Mouse (Mus musculus): Measurements from ENCODE around the gene Iqsec1. TPM values are rescaled to one million over a fixed set of nuclear protein-coding genes. Genes with fewer than 3 reads are reported as not detected.

The Iqsec1 gene
- polyA plus RNA-seq, 1 experiment = 41.7 TPM

- TF ChIP-seq CTCF (IDR thresholded peaks at IDR 0.05; ENCODE audit: low read depth, low read length) (no peak), POLR2A (IDR thresholded peaks at IDR 0.05; ENCODE audit: insufficient read depth, low read length) (no peak)
- no peaks in the 10 kb centered on the region for H3K27me3 ChIP-seq (ENCODE audit: control insufficient read depth, insufficient read depth, low read length, poor library complexity, severe bottlenecking)
- no peaks in the 10 kb centered on the region for H3K9me3 ChIP-seq (replicated peaks; ENCODE audit: control insufficient read depth, insufficient read depth, low read length, poor library complexity, severe bottlenecking)
- H3K4me3 ChIP-seq (ENCODE audit: low read depth, low read length) = no peak overlapping the region
- H3K36me3 ChIP-seq (ENCODE audit: control insufficient read depth, insufficient read depth, low read length, poor library complexity, severe bottlenecking) = no peaks in the 10 kb centered on the region
- H3K27ac ChIP-seq (ENCODE audit: insufficient read depth, low read length) = no peak overlapping the region
- H3K4me1 ChIP-seq (ENCODE audit: control insufficient read depth, insufficient read depth, low read length) = no peaks in the 10 kb centered on the region
- no peak overlapping the region for H3K9ac ChIP-seq (ENCODE audit: low read depth, poor library complexity, severe bottlenecking)
These were observed 367.5 kb downstream of the Iqsec1 start for GRCm38 (mm10) chr6:90620791-90621583.

- H3K27ac ChIP-seq (ENCODE audit: insufficient read depth, low read length) = no peak overlapping the region
- TF ChIP-seq POLR2A (IDR thresholded peaks at IDR 0.05; ENCODE audit: insufficient read depth, low read length) = no peak
- no peak for TF ChIP-seq EP300 (IDR thresholded peaks at IDR 0.05; ENCODE audit: insufficient read depth, low read depth, low read length)
- no peak for TF ChIP-seq CTCF (IDR thresholded peaks at IDR 0.05; ENCODE audit: low read depth, low read length)
These were observed 368.5 kb downstream of the Iqsec1 start for GRCm38 (mm10) chr6:90619936-90620335.

GRCm38 (mm10) chr6:90618821-90619636 lies 369.5 kb downstream of the Iqsec1 start:
- H3K9ac ChIP-seq (ENCODE audit: low read depth, poor library complexity, severe bottlenecking) = no peak overlapping the region
- no peaks in the 10 kb centered on the region for H3K4me1 ChIP-seq (ENCODE audit: control insufficient read depth, insufficient read depth, low read length)
- no peaks in the 10 kb centered on the region for H3K9me3 ChIP-seq (replicated peaks; ENCODE audit: control insufficient read depth, insufficient read depth, low read length, poor library complexity, severe bottlenecking)
- no peaks in the 10 kb centered on the region for H3K27me3 ChIP-seq (ENCODE audit: control insufficient read depth, insufficient read depth, low read length, poor library complexity, severe bottlenecking)
- H3K27ac ChIP-seq (ENCODE audit: insufficient read depth, low read length) = no peak overlapping the region
- no peaks in the 10 kb centered on the region for H3K36me3 ChIP-seq (ENCODE audit: control insufficient read depth, insufficient read depth, low read length, poor library complexity, severe bottlenecking)
- no peak overlapping the region for H3K4me3 ChIP-seq (ENCODE audit: low read depth, low read length)
- TF ChIP-seq EP300 (IDR thresholded peaks at IDR 0.05; ENCODE audit: insufficient read depth, low read depth, low read length) (no peak), CTCF (IDR thresholded peaks at IDR 0.05; ENCODE audit: low read depth, low read length) (no peak), POLR2A (IDR thresholded peaks at IDR 0.05; ENCODE audit: insufficient read depth, low read length) (no peak)

More at GRCm38 (mm10) chr6:90619936-90620335, 368.5 kb downstream of the Iqsec1 start:
- Histone ChIP-seq H3K9ac (ENCODE audit: low read depth, poor library complexity, severe bottlenecking) (no peak overlapping the region), H3K36me3 (ENCODE audit: control insufficient read depth, insufficient read depth, low read length, poor library complexity, severe bottlenecking) (no peaks in the 10 kb centered on the region), H3K4me3 (ENCODE audit: low read depth, low read length) (no peak overlapping the region), H3K27me3 (ENCODE audit: control insufficient read depth, insufficient read depth, low read length, poor library complexity, severe bottlenecking) (no peaks in the 10 kb centered on the region), H3K9me3 (replicated peaks; ENCODE audit: control insufficient read depth, insufficient read depth, low read length, poor library complexity, severe bottlenecking) (no peaks in the 10 kb centered on the region), H3K4me1 (ENCODE audit: control insufficient read depth, insufficient read depth, low read length) (no peaks in the 10 kb centered on the region)

GRCm38 (mm10) chr6:90618274-90618673 lies 370.2 kb downstream of the Iqsec1 start:
- H3K4me1 ChIP-seq (ENCODE audit: control insufficient read depth, insufficient read depth, low read length) = no peaks in the 10 kb centered on the region
- H3K27me3 ChIP-seq (ENCODE audit: control insufficient read depth, insufficient read depth, low read length, poor library complexity, severe bottlenecking) = no peaks in the 10 kb centered on the region
- H3K36me3 ChIP-seq (ENCODE audit: control insufficient read depth, insufficient read depth, low read length, poor library complexity, severe bottlenecking) = no peaks in the 10 kb centered on the region
- H3K27ac ChIP-seq (ENCODE audit: insufficient read depth, low read length) = no peak overlapping the region
- no peak for TF ChIP-seq EP300 (IDR thresholded peaks at IDR 0.05; ENCODE audit: insufficient read depth, low read depth, low read length)
- no peak for TF ChIP-seq CTCF (IDR thresholded peaks at IDR 0.05; ENCODE audit: low read depth, low read length)
- no peak for TF ChIP-seq POLR2A (IDR thresholded peaks at IDR 0.05; ENCODE audit: insufficient read depth, low read length)
- H3K9me3 ChIP-seq (replicated peaks; ENCODE audit: control insufficient read depth, insufficient read depth, low read length, poor library complexity, severe bottlenecking) = no peaks in the 10 kb centered on the region
- no peak overlapping the region for H3K4me3 ChIP-seq (ENCODE audit: low read depth, low read length)
- H3K9ac ChIP-seq (ENCODE audit: low read depth, poor library complexity, severe bottlenecking) = no peak overlapping the region

- Histone ChIP-seq H3K36me3 (ENCODE audit: control insufficient read depth, insufficient read depth, low read length, poor library complexity, severe bottlenecking) (no peaks in the 10 kb centered on the region), H3K4me3 (ENCODE audit: low read depth, low read length) (no peak overlapping the region), H3K4me1 (ENCODE audit: control insufficient read depth, insufficient read depth, low read length) (no peaks in the 10 kb centered on the region), H3K27me3 (ENCODE audit: control insufficient read depth, insufficient read depth, low read length, poor library complexity, severe bottlenecking) (no peaks in the 10 kb centered on the region), H3K9me3 (replicated peaks; ENCODE audit: control insufficient read depth, insufficient read depth, low read length, poor library complexity, severe bottlenecking) (no peaks in the 10 kb centered on the region), H3K27ac (ENCODE audit: insufficient read depth, low read length) (no peak overlapping the region), H3K9ac (ENCODE audit: low read depth, poor library complexity, severe bottlenecking) (no peak overlapping the region)
- no peak for TF ChIP-seq CTCF (IDR thresholded peaks at IDR 0.05; ENCODE audit: low read depth, low read length)
- no peak for TF ChIP-seq POLR2A (IDR thresholded peaks at IDR 0.05; ENCODE audit: insufficient read depth, low read length)
- TF ChIP-seq EP300 (IDR thresholded peaks at IDR 0.05; ENCODE audit: insufficient read depth, low read depth, low read length) = no peak
These were observed 372.0 kb downstream of the Iqsec1 start for GRCm38 (mm10) chr6:90616481-90616880.

GRCm38 (mm10) chr6:90615991-90616390 lies 372.5 kb downstream of the Iqsec1 start:
- H3K27ac ChIP-seq (ENCODE audit: insufficient read depth, low read length) = no peak overlapping the region
- no peaks in the 10 kb centered on the region for H3K27me3 ChIP-seq (ENCODE audit: control insufficient read depth, insufficient read depth, low read length, poor library complexity, severe bottlenecking)
- H3K4me3 ChIP-seq (ENCODE audit: low read depth, low read length) = no peak overlapping the region
- H3K9me3 ChIP-seq (replicated peaks; ENCODE audit: control insufficient read depth, insufficient read depth, low read length, poor library complexity, severe bottlenecking) = no peaks in the 10 kb centered on the region
- no peak overlapping the region for H3K9ac ChIP-seq (ENCODE audit: low read depth, poor library complexity, severe bottlenecking)
- no peaks in the 10 kb centered on the region for H3K4me1 ChIP-seq (ENCODE audit: control insufficient read depth, insufficient read depth, low read length)
- TF ChIP-seq EP300 (IDR thresholded peaks at IDR 0.05; ENCODE audit: insufficient read depth, low read depth, low read length) (no peak), CTCF (IDR thresholded peaks at IDR 0.05; ENCODE audit: low read depth, low read length) (no peak), POLR2A (IDR thresholded peaks at IDR 0.05; ENCODE audit: insufficient read depth, low read length) (no peak)
- H3K36me3 ChIP-seq (ENCODE audit: control insufficient read depth, insufficient read depth, low read length, poor library complexity, severe bottlenecking) = no peaks in the 10 kb centered on the region
